Mouse (Mus musculus) v-Abl transformed pro-B cells (cell line): ENCODE measurements around the gene Nf1.
"Not testable (repeated sequence)": the region's sequence is repeated elsewhere in the genome, so short reads cannot be mapped to it uniquely, and the experiment has no call there.

Experiments used
- in situ Hi-C, 2 experiments: fragments of 400-800 bp; cut with MboI; formaldehyde crosslinking; loops; one replicate each; pipeline ENCODE4 v1.15.1; 2025; ENCODE audit not compliant: unreplicated experiment in 2 of 2

Gene Nf1

GRCm38 (mm10) chr11:79339234-79339807 lies at the start of gene Nf1:
TSS of gene Nf1 (plus strand) at chr11:79339693.
- in situ Hi-C loops = no loop called here

- in situ Hi-C loops = loop anchor here (5.0 to 10.0 kb wide), 3 partner anchors 68 to 336 kb away; no protein-coding TSS in a partner anchor
Observed at GRCm38 (mm10) chr11:79290473-79290872, 49.0 kb upstream of the Nf1 start.

GRCm38 (mm10) chr11:79291651-79292050 lies 47.8 kb upstream of the Nf1 start:
- in situ Hi-C loops = loop anchor here (5.0 to 10.0 kb wide), 3 partner anchors 69 to 337 kb away; no protein-coding TSS in a partner anchor

DNA sequence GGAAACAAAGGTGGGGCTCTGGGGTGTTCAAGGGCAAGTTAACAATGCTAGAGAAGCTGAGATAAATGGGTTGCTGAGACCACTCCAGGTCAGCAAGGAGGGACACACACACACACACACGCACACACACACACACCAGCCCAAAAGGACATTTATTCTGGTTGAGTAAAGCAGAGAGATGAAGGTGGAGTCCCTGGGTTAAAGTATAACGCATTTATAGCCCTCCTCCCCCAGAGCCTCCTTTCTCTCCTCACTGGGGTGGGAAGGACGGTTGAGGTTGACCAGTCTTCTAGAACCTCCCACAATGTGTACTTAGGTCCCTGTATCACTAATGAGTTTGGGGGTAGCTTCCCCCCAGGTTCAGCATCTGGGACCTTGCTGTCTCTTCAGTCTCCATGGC lies 47.4 kb upstream of the Nf1 start:
- in situ Hi-C loops = loop anchor here (5.0 to 10.0 kb wide), 3 partner anchors 70 to 337 kb away; no protein-coding TSS in a partner anchor

DNA sequence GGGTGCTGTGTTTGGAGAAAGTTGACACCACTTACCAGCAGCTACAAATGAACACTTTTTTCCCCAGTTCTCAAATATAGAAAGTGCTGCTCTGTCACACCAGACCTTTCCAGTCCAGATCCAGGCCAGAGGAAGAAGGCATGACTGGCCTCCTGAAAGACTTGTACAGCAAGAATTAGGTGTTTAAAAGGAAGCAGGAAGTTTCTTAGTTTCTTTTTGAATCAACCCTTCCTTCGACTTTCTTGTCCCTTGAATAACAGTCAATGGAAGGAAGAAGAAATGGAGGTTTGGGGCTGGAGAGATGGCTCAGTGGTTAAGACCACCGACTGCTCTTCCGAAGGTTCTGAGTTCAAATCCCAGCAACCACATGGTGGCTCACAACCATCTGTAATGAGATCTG lies 46.5 kb upstream of the Nf1 start:
- in situ Hi-C loops = loop anchor here (5.0 to 10.0 kb wide), 3 partner anchors 71 to 338 kb away; no protein-coding TSS in a partner anchor

- in situ Hi-C loops = loop anchor here (5.0 to 10.0 kb wide), 3 partner anchors 72 to 339 kb away; no protein-coding TSS in a partner anchor
Observed at GRCm38 (mm10) chr11:79293971-79294370, 45.5 kb upstream of the Nf1 start.

GRCm38 (mm10) chr11:79296167-79296566 lies 43.3 kb upstream of the Nf1 start:
- in situ Hi-C loops = loop anchor here (5.0 to 10.0 kb wide), 6 partner anchors 74 to 449 kb away; no protein-coding TSS in a partner anchor

- in situ Hi-C loops = loop anchor here (5.0 to 10.0 kb wide), 6 partner anchors 75 to 450 kb away; no protein-coding TSS in a partner anchor
Observed at GRCm38 (mm10) chr11:79296856-79297491, 42.5 kb upstream of the Nf1 start, which contains the start of gene Gm9964. TSS of gene Gm9964 (minus strand) at chr11:79296906.

DNA sequence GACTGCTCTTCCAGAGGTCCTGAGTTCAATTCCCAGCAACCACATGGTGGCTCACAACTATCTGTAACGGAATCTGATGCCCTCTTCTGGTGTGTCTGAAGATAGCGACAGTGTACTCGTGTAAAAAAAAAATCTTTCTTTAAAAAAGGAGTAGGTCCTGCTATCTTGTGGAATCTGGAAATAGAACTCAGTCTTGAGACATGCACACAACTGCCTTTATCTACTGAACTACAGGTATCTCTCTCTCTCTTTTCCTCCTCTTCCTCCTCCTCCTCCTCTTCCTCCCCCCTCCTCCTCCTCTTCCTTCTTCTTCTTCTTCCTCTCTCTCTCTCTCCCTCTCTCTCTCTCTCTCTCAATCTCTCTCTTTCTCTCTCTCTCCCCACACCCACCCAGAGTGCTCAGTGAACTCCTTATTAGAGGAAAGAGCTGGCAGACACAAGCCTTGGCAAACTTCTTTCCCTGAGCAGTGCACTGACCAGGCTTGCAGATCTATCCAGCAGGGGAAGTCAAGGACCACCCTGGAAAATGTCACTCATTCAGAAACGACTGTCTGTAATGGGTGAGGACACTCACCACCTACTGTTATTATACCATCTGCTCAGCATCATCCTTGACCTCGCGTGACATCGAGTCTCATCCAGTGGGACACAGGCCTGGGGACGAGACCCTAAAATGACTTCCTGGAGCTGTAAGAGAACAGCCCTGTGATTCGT lies 39.6 kb upstream of the Nf1 start:
- in situ Hi-C loops = loop anchor here (5.0 to 10.0 kb wide), 6 partner anchors 78 to 453 kb away; no protein-coding TSS in a partner anchor

GRCm38 (mm10) chr11:79303109-79303508 lies 36.4 kb upstream of the Nf1 start:
- in situ Hi-C loops = no loop called here

- in situ Hi-C loops = not testable (repeated sequence)
Observed at GRCm38 (mm10) chr11:79304245-79304644, 35.2 kb upstream of the Nf1 start.

GRCm38 (mm10) chr11:79305697-79306340 lies 33.7 kb upstream of the Nf1 start:
- in situ Hi-C loops = no loop called here

- in situ Hi-C loops = no loop called here
Observed at GRCm38 (mm10) chr11:79306510-79306909, 33.0 kb upstream of the Nf1 start.

DNA sequence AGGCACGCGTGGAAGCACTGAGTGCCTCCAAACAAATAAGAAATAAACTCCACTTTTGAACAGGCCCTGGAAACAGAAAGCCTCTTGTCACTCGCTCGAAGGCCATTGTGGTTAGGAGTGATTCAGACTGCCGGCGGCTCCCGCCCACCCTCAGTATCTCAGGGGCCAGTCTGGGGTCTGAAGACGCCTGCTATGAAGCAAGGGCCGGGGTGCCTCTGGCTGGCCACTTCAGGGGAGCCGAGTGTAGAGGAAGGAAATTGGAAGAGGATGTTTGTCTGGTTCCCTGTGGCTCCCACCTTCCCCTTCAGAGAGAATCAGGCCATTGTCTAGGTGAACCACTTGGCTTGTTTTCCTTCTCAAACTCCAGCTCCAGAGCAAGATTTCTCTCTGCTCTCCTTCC lies 32.5 kb upstream of the Nf1 start:
- in situ Hi-C loops = no loop called here

DNA sequence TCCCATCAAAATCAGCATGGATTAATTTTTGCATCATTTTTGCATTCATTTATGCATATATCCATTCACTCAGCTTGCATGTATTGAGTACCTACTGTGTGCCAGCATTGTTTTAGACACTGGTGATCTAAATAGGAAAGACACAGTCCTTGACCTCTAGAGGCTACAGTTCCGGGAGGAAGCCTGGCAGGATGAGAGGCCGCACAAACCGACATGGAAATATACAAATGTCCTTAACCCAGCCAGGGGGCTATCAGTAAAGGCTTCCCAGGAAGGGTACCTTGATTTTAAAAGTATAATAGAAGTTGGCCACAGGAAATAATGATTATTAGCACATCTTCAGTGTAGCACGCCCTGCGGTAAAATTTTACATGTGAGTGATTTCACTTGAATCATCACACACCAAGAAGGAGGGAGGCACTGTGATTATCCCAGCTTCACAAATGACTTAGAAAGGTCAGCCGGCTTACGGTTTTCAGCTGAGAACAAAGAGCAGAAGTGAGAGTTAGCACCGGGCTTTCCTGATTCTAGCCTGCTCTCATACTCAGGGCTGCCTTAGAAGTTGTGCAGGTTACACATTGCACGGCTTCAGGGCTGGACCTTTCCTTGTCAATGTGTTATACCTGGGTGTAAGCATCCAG lies 31.8 kb upstream of the Nf1 start:
- in situ Hi-C loops = no loop called here

DNA sequence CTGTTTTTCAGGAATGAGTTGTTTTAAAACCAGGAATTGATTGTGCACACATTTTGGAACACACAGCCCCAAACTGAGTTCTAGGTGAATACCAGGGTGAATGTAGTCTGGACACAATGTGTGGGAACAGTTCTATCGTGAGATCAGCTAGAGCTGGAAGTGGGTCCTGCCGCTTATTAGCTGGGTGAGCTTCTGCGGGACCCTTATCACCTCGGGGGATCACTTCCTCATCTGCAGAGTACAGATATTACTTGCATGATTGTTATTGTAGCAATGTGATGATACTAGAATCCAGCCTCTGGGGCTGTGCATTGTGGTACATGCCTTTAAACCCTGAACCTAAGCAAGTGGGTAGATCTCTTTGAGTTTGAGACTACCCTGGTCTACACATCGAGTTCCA lies 29.0 kb upstream of the Nf1 start:
- in situ Hi-C loops = loop anchor here in 1 of 2 experiments (10.0 kb wide), 1 partner anchor 64 kb away; no protein-coding TSS in a partner anchor

- in situ Hi-C loops = loop anchor here in 1 of 2 experiments (10.0 kb wide), 1 partner anchor 58 kb away; no protein-coding TSS in a partner anchor
Observed at GRCm38 (mm10) chr11:79316807-79317345, 22.6 kb upstream of the Nf1 start.

GRCm38 (mm10) chr11:79319807-79320206 lies 19.7 kb upstream of the Nf1 start:
- in situ Hi-C loops = loop anchor here in 1 of 2 experiments (10.0 kb wide), 1 partner anchor 55 kb away; no protein-coding TSS in a partner anchor

GRCm38 (mm10) chr11:79323985-79324685 lies 15.4 kb upstream of the Nf1 start:
- in situ Hi-C loops = no loop called here
